Mouse (Mus musculus) embryonic stem cell, embryonic (primary cell): Measurements from ENCODE around the gene 9830107B12Rik.
"Not testable (repeated sequence)": the region's sequence is repeated elsewhere in the genome, so short reads cannot be mapped to it uniquely, and the experiment has no call there.

Experiments
- CTCF ChIA-PET, 4 experiments: fragments of 300-600 bp in 2 of 4; fragments of 350-600 bp in 2 of 4; sonication (Branson Sonifier 250); formaldehyde crosslinking; loops; one replicate each; lab custom pipeline; 2022; ENCODE audit warnings: inconsistent platforms in 2 of 4; lab: Charles Lee
- POLR2A ChIA-PET, 4 experiments: fragments of 300-600 bp in 2 of 4; fragments of 350-600 bp in 2 of 4; sonication (Branson Sonifier 250); formaldehyde crosslinking; loops; one replicate each; lab custom pipeline; 2022; ENCODE audit warnings: antibody characterized with exemption in 4 of 4, inconsistent platforms in 1 of 4; lab: Charles Lee

Gene 9830107B12Rik

DNA sequence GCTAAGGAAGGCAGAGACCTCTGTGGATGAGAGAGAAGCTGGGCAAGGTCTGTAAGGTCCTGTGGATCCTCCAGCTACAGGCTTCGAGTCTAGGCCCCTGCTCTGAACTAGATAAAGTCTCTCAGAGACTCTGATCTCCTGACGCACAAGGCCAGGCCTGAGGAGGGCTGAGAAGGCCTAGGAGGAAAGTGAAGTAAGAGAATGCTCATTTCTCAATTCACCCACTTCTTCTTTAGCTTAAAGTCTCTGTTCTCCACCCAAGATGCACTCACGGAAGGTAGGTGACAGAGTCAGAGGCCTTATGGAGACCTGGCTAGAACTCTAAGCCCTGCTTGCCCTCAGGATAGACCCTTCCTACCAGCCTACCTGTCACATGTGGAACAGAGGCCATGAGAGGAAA lies at the start of gene 9830107B12Rik:
9830107B12Rik (minus strand) TSS at position 149 of the 400 bp plus-strand sequence.
- ChIA-PET CTCF (interaction anchor here in 1 of 4 experiments (0.7 to 1.5 kb wide), 3 partner anchors 20 to 321 kb away, joined by 3 to 5 read pairs (median 3); no protein-coding TSS in a partner anchor), POLR2A (no interaction called here)

GRCm38 (mm10) chr17:48192366-48192765 lies 46.3 kb upstream of the 9830107B12Rik start:
- ChIA-PET POLR2A (no interaction called here), CTCF (no interaction called here)

DNA sequence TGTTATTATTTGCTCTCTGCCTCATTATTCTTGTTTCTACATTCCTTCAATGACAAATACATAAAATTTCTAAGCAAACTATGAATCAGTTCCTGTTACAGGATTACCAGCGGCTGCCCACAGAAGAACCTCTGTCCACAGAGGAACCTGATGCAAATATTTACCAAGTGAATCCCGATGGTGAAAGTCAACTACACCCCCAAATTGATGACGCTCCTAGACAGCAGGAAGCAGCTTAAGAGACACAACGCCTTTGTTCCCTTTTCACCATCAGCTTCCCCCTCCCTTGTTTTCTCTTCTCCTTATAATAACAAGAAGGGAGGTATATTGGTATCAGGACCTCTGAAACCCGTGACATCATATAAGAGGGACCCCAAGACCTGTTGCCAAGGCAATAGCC lies 39.2 kb upstream of the 9830107B12Rik start:
- ChIA-PET CTCF (no interaction called here), POLR2A (no interaction called here)

GRCm38 (mm10) chr17:48167103-48167502 lies 21.0 kb upstream of the 9830107B12Rik start, which contains the start of gene A530064D06Rik:
Gene A530064D06Rik (minus strand): TSS chr17:48167275.
- CTCF ChIA-PET, POLR2A ChIA-PET: not testable (repeated sequence)

DNA sequence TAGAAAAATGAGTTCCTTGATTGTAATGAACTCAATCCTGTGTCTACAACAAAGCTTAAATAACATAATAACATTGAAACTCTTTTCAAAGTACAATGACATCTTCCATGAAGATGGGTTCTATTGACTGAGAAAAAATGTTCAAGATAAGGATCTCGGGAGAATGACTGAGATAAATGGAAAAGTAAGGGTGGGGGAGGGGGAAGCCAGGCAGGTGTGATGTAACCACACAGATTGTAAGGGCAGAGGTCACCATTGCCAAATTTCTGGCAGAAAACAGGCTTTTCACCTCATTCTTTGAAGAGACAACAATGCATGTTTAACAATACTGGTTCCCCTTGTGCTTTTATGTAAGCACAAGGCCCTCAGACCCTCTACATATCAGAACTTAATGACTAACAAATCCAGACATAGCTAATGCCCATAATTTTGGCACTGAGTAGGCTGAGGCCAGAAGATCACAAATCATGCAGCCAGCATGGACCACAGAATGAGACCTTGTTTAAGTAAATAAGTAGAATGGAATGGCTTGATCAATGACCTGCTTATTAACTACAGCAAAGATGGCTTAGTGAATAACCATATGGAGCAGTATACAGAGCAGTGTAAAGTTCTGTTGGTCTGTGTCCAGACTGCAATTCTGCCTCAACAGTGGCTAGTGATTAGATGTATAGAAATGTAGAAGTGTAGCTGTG lies 11.5 kb upstream of the 9830107B12Rik start:
- POLR2A ChIA-PET, result no interaction called here
- CTCF ChIA-PET, result interaction anchor here in 2 of 4 experiments (0.6 to 0.7 kb wide), 3 partner anchors 14 to 117 kb away, joined by 3 to 4 read pairs (median 3); no protein-coding TSS in a partner anchor

GRCm38 (mm10) chr17:48132810-48133209 lies 13.3 kb downstream of the 9830107B12Rik start:
- ChIA-PET POLR2A (interaction anchor here in 1 of 4 experiments (1.5 kb wide), 1 partner anchor 18 kb away, joined by 4 read pairs; no protein-coding TSS in a partner anchor), CTCF (interaction anchor here in 1 of 4 experiments (1.8 kb wide), 1 partner anchor 13 kb away, joined by 4 read pairs; no protein-coding TSS in a partner anchor)

GRCm38 (mm10) chr17:48120456-48120855 lies 25.6 kb downstream of the 9830107B12Rik start:
- CTCF ChIA-PET, result interaction anchor here (0.7 to 2.2 kb wide), 16 partner anchors 10 to 328 kb away, joined by 3 to 45 read pairs (median 4); no protein-coding TSS in a partner anchor

DNA sequence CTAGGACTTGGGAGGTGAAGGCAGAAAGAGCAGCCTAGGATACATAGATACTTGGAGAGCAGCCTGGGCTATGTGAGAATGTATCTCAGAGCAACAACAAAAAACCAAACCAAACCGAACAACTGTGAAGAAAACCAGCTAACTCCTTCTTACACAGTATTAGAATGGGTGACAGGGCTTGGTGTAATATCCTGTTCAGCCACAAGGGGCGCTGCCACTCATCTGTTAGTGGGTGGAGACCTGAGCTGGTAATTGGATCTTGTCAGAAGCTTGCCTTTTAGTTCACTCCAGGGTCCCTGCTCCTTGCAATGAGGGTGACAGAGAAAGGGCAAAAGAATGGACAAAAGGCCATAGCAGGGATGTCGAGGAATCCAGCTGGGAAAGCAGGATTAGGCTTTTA lies 26.4 kb downstream of the 9830107B12Rik start:
- CTCF ChIA-PET, result interaction anchor here (0.6 to 2.2 kb wide), 67 partner anchors 9 to 952 kb away, joined by 3 to 45 read pairs (median 3); no protein-coding TSS in a partner anchor
- POLR2A ChIA-PET, result interaction anchor here in 3 of 4 experiments (0.5 to 3.4 kb wide), 22 partner anchors 9 to 872 kb away, joined by 3 to 18 read pairs (median 3); no protein-coding TSS in a partner anchor

More at GRCm38 (mm10) chr17:48120456-48120855, 25.6 kb downstream of the 9830107B12Rik start:
- POLR2A ChIA-PET, result interaction anchor here in 3 of 4 experiments (0.9 to 3.4 kb wide), 12 partner anchors 9 to 399 kb away, joined by 3 to 18 read pairs (median 4); no protein-coding TSS in a partner anchor

DNA sequence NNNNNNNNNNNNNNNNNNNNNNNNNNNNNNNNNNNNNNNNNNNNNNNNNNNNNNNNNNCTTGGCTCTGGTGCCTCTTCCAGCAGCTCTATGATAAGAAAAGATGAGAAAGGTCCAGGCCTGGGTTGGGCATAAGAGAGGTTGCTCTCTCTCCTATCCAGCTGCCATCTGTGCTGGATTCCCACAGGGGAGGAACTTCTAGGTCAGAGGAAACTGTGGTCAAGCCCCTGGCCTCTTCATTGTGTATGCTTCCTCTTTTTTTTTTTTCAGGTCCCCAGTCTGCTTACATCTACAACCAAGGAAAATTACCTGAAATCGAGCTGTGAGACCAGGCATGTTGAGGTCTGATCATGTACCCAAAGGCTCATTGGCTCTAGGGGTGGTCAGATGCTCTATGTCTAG lies 27.5 kb downstream of the 9830107B12Rik start:
- ChIA-PET POLR2A (interaction anchor here in 2 of 4 experiments (0.5 to 3.4 kb wide), 5 partner anchors 8 to 484 kb away, joined by 3 to 18 read pairs (median 4); no protein-coding TSS in a partner anchor), CTCF (interaction anchor here in 3 of 4 experiments (0.7 to 1.8 kb wide), 6 partner anchors 8 to 879 kb away, joined by 3 to 19 read pairs (median 4); no protein-coding TSS in a partner anchor)

DNA sequence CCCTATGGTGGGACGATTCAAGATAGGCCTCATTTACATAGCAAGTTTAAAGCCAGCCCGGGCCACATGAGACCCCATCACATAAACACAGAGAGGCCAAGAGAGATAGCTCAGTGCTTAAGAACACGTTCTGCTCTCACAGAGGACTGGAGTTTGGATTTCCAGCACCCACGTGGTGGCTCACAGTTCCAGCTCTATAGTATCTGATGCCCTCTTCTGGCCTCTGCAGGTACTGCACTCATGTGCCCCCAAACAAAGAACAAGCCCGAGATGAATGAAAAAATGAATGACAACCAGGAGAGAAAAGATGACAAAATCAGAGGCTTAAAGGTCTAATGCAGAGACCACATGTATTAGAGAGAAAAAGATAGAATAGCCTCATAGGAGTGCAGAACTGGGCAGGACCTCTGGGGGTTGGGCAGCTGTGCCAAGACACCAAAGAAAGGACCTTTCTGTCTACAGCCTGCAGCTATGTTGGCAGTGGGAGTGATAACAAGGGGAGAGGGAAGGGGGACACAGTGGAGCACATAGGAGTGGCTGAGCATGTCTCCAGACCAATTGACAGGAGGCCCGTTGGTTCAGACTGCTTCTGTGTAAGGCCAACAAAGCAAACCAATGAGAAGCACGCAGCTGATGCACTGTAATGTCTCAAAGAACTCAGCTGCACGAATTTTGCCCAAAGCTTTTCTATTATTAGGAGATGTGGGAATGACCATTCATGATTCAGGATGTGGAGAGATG lies 35.4 kb downstream of the 9830107B12Rik start:
- ChIA-PET CTCF (interaction anchor here (0.5 to 3.1 kb wide), 54 partner anchors 8 to 1044 kb away, joined by 3 to 52 read pairs (median 4); partner anchors contain the start of genes 1700067P10Rik (in 1 of the 4), Trem2 (in 1 of the 4) and Treml1 (in 1 of the 4)), POLR2A (interaction anchor here in 3 of 4 experiments (0.6 to 2.0 kb wide), 9 partner anchors 9 to 276 kb away, joined by 3 to 18 read pairs (median 5); no protein-coding TSS in a partner anchor)

GRCm38 (mm10) chr17:48108520-48108919 lies 37.5 kb downstream of the 9830107B12Rik start:
- POLR2A ChIA-PET, result interaction anchor here in 1 of 4 experiments (1.1 kb wide), 1 partner anchor 11 kb away, joined by 3 read pairs; no protein-coding TSS in a partner anchor

GRCm38 (mm10) chr17:48107862-48108261 lies 38.2 kb downstream of the 9830107B12Rik start:
- ChIA-PET CTCF (interaction anchor here (0.6 to 1.1 kb wide), 7 partner anchors 11 to 468 kb away, joined by 3 to 17 read pairs (median 3); no protein-coding TSS in a partner anchor), POLR2A (interaction anchor here in 1 of 4 experiments (1.1 kb wide), 1 partner anchor 12 kb away, joined by 3 read pairs; no protein-coding TSS in a partner anchor)

More at GRCm38 (mm10) chr17:48108520-48108919, 37.5 kb downstream of the 9830107B12Rik start:
- CTCF ChIA-PET, result interaction anchor here in 1 of 4 experiments (3.1 kb wide), 1 partner anchor 8 kb away, joined by 52 read pairs; no protein-coding TSS in a partner anchor

- POLR2A ChIA-PET, result interaction anchor here in 1 of 4 experiments (1.1 kb wide), 1 partner anchor 12 kb away, joined by 3 read pairs; no protein-coding TSS in a partner anchor
These were observed 38.7 kb downstream of the 9830107B12Rik start for GRCm38 (mm10) chr17:48107333-48107732.

GRCm38 (mm10) chr17:48100441-48101417 lies 45.3 kb downstream of the 9830107B12Rik start:
- ChIA-PET CTCF (interaction anchor here (0.5 to 3.5 kb wide), 175 partner anchors 9 to 831 kb away, joined by 3 to 104 read pairs (median 5); partner anchors contain the start of genes 1700067P10Rik (in 2 of the 4), Lrfn2 (in 2 of the 4), Mdfi (in 2 of the 4) and 9830107B12Rik (in 1 of the 4)), POLR2A (interaction anchor here in 3 of 4 experiments (0.6 to 1.6 kb wide), 13 partner anchors 10 to 573 kb away, joined by 3 to 9 read pairs (median 4); no protein-coding TSS in a partner anchor)

More at GRCm38 (mm10) chr17:48107333-48107732, 38.7 kb downstream of the 9830107B12Rik start:
- CTCF ChIA-PET, result interaction anchor here (0.6 to 1.1 kb wide), 9 partner anchors 11 to 467 kb away, joined by 3 to 17 read pairs (median 3); no protein-coding TSS in a partner anchor

- ChIA-PET POLR2A (no interaction called here), CTCF (interaction anchor here (1.2 to 3.5 kb wide), 7 partner anchors 11 to 311 kb away, joined by 3 to 104 read pairs (median 5); no protein-coding TSS in a partner anchor)
These were observed 46.8 kb downstream of the 9830107B12Rik start for GRCm38 (mm10) chr17:48099312-48099711.

GRCm38 (mm10) chr17:48098528-48098890 lies 47.6 kb downstream of the 9830107B12Rik start:
- POLR2A ChIA-PET, result interaction anchor here in 3 of 4 experiments (0.6 to 2.8 kb wide), 5 partner anchors 12 to 504 kb away, joined by 3 to 6 read pairs (median 3); no protein-coding TSS in a partner anchor
- CTCF ChIA-PET, result interaction anchor here (0.9 to 3.5 kb wide), 8 partner anchors 12 to 310 kb away, joined by 3 to 104 read pairs (median 3); no protein-coding TSS in a partner anchor
